Mouse (Mus musculus): ENCODE measurements around the gene Mthfd1l. TPM values are rescaled to one million over a fixed set of nuclear protein-coding genes. Genes with fewer than 3 reads are reported as not detected.

Mthfd1l gene
- total RNA-seq, 1 experiment from 2014 or later: 7.8 TPM

DNA sequence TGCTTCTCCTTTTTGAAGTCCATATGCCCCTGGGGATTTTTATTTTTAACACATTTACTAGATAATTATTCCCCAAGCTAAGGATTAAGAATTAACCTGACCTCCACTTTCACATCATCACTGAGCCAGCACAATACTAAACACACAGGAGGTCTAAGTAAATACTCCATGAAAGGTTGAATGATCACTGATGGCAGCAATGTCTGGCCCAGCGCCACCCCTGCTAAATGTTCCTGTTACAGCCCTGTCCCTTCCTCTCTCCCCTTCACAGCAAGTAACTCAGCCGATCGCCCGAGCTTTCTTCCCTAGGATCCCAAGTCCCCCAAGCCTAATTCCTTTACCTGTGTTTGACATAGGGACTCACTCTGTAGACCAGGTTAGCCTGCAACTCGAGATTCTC, 185.6 kb downstream of the Mthfd1l start:
- no peak for DNase-seq

DNA sequence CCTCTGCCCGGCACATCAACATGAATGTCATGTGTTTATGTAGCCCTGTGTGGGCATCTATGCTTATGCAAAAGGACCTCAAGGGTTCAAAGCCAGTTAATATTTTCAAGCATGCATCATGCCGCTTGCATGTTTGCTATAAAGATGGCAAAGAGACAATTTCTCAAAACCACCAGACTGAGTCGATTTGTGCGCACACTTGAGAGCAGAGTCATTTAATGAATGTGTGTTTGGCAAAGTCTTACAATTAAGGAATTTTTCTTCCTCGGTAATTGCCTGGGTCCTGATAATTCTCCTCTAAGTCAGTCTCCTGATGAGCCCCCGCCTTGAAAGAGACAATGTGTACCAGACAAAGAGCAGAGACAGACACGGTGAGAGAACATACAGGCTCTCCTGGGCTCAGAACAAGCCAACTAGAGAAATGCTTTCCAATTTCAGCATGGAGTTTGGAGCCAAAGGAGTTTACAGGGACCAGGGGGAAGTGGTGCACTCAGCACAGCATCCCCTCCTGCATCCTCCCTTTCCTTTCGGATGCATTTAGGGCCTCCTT, 186.7 kb downstream of the Mthfd1l start:
- no peak for DNase-seq

GRCm38 (mm10) chr10:4160242-4160785, 187.4 kb downstream of the Mthfd1l start:
- no peak for DNase-seq

- DNase-seq: no peak
Observed at GRCm38 (mm10) chr10:4162049-4162448, 189.1 kb downstream of the Mthfd1l start.

DNA sequence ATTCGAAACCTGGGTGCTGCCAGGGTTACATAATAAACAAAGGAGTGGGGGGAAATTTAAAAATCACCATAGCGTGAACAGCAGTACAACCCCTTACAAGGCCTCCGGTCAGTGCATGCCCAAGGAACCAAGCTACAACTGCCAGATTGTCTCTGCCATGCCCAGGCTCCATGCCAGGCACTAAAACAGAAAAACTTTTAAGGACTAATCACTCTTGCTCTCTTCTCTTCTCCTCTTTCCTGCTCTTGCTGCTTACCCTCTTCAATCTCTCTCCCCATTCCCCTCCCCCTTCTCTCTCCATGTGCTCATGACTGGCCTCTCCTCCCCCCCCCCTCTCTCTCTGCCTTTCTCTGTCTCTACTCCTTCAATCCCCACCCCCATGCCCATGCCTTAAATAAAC, 190.1 kb downstream of the Mthfd1l start:
- DNase-seq: no peak

DNA sequence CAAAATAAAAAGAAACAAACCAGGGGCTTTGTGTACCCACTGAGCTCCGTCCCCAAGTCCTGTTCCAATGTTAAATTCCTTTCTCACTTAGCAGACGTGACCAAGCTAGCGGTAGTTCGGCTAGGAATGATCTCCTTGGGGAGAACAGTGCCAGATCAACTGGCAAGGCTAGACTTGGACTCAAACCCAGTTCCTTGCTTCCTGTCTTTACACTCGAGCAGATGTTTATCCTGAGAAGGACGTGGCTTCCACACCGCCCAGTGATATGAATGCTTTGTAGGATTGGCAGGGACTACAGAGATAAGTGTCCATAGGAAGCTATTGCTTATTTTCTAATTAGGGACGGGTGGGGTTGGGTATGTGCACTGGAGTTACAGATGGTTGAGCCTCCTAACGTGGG, 191.8 kb downstream of the Mthfd1l start:
- DNase-seq: no peak

- DNase-seq: peak; percentile 42
Observed at GRCm38 (mm10) chr10:4168222-4168798, 195.4 kb downstream of the Mthfd1l start.

- no peak for DNase-seq
Observed at GRCm38 (mm10) chr10:4174229-4174628, 201.3 kb downstream of the Mthfd1l start.

DNA sequence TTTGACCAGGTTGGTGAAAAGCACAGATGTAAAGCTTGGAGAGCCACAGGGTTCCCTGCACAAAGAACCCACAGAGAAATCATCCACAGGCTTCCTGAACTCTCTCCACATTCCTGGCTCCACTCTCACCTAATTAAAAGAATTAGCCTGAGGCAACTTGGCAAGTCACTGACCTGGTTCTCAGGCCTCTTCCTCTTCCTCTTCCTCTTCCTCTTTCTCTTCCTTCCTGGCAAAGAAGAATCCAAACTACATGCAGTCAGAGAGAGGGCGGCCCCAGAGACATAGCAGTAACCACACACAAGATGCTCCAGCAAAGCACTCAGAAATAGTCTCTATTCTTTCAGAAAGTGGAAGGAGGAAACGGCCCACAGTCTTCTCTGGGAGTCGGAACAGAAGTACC, 201.8 kb downstream of the Mthfd1l start:
- no peak for DNase-seq

- DNase-seq: no peak
Observed at GRCm38 (mm10) chr10:4177285-4177684, 204.4 kb downstream of the Mthfd1l start.

DNA sequence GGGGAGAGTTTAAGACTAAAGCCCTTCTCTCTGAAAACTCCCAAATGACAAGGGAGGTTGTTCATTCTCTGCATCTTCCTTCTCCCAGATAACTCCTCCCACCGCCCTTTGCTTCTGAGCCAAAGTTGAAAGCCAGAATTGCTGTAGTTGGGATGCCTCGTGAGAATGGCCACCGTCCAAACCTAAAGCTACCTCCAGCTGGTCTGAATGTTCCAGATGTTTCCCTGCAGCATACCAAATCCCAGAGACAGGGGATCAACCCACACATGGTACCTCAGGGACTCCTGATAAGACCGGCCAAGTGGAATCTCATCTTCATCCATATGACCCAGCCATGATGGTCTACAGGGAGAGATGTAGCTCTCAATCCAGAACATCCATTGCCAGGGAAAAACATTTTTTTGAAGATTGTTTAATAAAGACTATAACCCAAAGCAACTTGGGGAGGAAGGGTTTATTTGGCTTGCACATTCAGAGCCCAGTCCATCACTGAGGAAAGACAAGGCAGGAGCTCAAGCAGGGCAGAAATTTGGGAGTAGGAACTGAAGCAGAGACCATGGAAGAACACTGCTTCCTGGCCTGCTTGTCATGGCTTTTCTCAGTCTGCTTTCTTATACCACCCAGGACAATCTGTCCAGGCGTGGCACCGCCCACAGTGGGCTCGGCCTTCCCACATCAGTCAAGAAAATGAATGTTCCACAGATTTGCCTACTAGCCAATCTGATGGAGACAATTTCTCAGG, 206.3 kb downstream of the Mthfd1l start:
- DNase-seq: no peak

- DNase-seq: peak; percentile 20
Observed at GRCm38 (mm10) chr10:4181953-4182352, 209.0 kb downstream of the Mthfd1l start.

DNA sequence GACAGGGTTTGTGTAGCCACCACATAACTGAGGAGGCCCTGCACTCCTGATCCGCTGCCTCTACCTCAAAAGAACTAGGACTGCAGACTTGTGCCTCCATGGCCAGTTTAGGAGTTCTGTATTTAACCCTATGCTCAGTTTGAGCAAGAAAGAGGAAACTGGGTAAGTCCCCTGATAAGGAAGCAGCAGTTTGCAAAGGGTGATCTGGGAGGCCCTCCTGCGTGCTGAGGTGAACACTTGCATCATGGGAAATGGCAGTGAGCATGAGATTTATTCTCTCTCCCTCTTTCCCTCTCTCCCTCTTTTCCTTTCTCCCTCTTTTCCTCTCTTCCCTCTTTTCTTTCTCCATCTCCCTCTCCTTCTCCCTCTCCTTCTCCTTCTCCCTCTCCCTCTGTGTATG, 209.5 kb downstream of the Mthfd1l start:
- no peak for DNase-seq

GRCm38 (mm10) chr10:4188614-4189402, 215.9 kb downstream of the Mthfd1l start:
- peak; percentile 90 for DNase-seq

- DNase-seq: no peak
Observed at GRCm38 (mm10) chr10:4189422-4189821, 216.5 kb downstream of the Mthfd1l start.

GRCm38 (mm10) chr10:4198978-4199377, 226.1 kb downstream of the Mthfd1l start:
- no peak for DNase-seq

GRCm38 (mm10) chr10:4199926-4200325, 227.0 kb downstream of the Mthfd1l start:
- DNase-seq: no peak

- DNase-seq: no peak
Observed at GRCm38 (mm10) chr10:4200546-4201104, 227.7 kb downstream of the Mthfd1l start.

DNA sequence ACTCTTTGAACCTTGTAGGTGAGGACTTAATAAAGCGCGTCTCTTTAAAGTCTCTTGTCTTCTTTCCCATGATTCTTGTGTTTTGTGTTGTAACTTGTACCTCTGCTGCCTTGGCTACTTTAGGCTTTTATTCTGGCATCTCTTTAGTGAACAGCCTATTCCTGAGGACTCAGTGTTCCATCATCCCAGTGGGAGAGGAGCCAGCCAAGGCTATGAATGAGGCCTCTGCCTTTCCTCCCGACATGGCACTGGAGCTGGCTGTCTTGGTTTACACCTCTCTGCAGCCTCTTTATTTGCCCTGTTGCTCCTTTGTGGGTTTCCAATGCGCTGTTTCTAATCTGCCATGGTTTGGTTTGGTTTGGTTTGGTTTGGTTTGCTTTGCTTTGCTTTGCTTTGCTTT, 228.2 kb downstream of the Mthfd1l start:
- no peak for DNase-seq

- DNase-seq: peak; percentile 21
Observed at GRCm38 (mm10) chr10:4203651-4204050, 230.7 kb downstream of the Mthfd1l start.

- no peak for DNase-seq
Observed at GRCm38 (mm10) chr10:4209040-4209439, 236.1 kb downstream of the Mthfd1l start.

DNA sequence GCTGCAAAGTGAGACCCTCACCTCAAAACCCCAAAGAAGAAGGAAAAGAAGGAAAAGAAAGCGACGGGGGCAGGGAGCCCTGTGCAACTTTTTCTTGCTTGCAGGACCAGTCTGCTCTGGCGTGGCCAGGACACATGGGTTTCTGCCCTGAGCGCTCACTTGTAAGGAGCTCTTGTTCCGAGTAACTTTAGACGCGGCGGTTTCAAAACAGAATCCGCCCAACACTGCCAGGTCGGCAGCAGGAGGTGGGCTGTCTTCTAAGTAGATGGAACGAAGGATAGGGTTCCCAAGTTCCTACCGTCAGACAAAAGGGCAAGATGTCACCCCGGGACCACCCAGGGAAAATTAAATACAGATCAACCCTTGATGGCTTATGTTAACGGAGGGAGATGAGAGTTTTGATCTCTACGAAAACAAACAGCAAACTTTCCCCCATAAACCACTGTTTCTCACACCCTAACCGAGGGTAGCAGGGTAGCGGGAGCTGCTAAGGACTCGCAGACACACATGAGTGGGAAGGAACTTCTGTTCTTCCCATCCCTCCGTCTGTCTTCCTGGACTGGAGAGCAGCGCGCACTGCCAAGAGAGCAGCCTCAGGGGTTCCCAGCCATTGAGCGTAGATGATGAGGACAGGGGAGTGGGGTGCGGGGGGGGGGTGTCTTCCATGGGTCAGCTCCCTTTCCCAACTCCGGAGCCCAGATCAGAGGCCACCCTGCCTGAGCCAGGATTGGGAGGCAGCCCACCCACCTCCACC, 237.6 kb downstream of the Mthfd1l start:
- DNase-seq: no peak
